Mouse (Mus musculus) heart, adult 2 months (tissue): ENCODE results near the gene Cnot11.

Source experiments
- CTCF ChIP-seq: fragments of 200-600 bp; IDR thresholded peaks from 2 replicates; pipeline ENCODE4 v1.8.1; 2022; ENCODE audit warnings: antibody characterized with exemption, mild to moderate bottlenecking, moderate library complexity
- EP300 ChIP-seq: fragments of 200-500 bp; IDR thresholded peaks from 2 replicates; pipeline ENCODE4 v1.6.1; 2011; ENCODE audit warnings: low read depth, low read length, control low read depth; ENCODE audit not compliant: insufficient read depth
- POLR2A ChIP-seq: fragments of 200-500 bp; IDR thresholded peaks from 2 replicates; pipeline ENCODE4 v1.6.1; 2011; ENCODE audit warnings: mild to moderate bottlenecking, low read depth, low read length, control low read depth; ENCODE audit not compliant: insufficient read depth

- TF ChIP-seq EP300 (no peak), CTCF (no peak), POLR2A (no peak)
Measured at GRCm38 (mm10) chr1:39536701-39537100, 1.9 kb downstream of the Cnot11 start.
